Mouse (Mus musculus): ENCODE data around the gene 1700029F12Rik. TPM values are rescaled to one million over a fixed set of nuclear protein-coding genes. Genes with fewer than 3 reads are reported as not detected.

The 1700029F12Rik gene
- total and polyA plus RNA-seq, 3 experiments: not detected

- H3K79me2 ChIP-seq (ENCODE audit: control insufficient read depth, insufficient read depth, low read length, poor library complexity): no peaks in the 10 kb centered on the region
- H3K9ac ChIP-seq (ENCODE audit: control insufficient read depth, low read depth, low read length, poor library complexity, severe bottlenecking): no peak overlapping the region
- no peaks in the 10 kb centered on the region for H3K27me3 ChIP-seq (ENCODE audit: control insufficient read depth in 1 of 2, insufficient read depth in 2 of 2, low read length in 2 of 2)
- H3K36me3 ChIP-seq (ENCODE audit: control insufficient read depth in 1 of 2, insufficient read depth in 2 of 2, low read length in 2 of 2): peaks cover 0 to 2% of the 10 kb centered on the region in 2 experiments; a peak in 1 of 4 replicates
- H3K9me3 ChIP-seq (replicated peaks; ENCODE audit: insufficient read depth, low read length): no peaks in the 10 kb centered on the region
- H3K27ac ChIP-seq (ENCODE audit: control insufficient read depth, low read depth, low read length): no peak overlapping the region
- H3K4me1 ChIP-seq (ENCODE audit: control insufficient read depth in 1 of 2, insufficient read depth in 2 of 2, low read length in 2 of 2): peaks cover 0 to 2% of the 10 kb centered on the region in 2 experiments; a peak in 1 of 4 replicates
- no peak overlapping the region for H3K4me3 ChIP-seq (ENCODE audit: control insufficient read depth in 1 of 2, insufficient read depth in 1 of 2, low read depth in 2 of 2, low read length in 2 of 2)
- no peak for DNase-seq (ENCODE audit: low read depth, low spot score)
- TF ChIP-seq EP300 (IDR thresholded peaks at IDR 0.05; ENCODE audit: low read depth in 1 of 2, low read length in 2 of 2) (no peak), HCFC1 (IDR thresholded peaks at IDR 0.05; ENCODE audit: low read depth, low read length) (no peak), NRF1 (IDR thresholded peaks at IDR 0.05; ENCODE audit: insufficient read depth, low read depth, low read length, poor library complexity, severe bottlenecking) (no peak), RAD21 (IDR thresholded peaks at IDR 0.05; ENCODE audit: low read depth, low read length) (no peak)
These were observed 25.6 kb upstream of the 1700029F12Rik start for GRCm38 (mm10) chr13:97059746-97060145.

GRCm38 (mm10) chr13:97057817-97058216, 23.7 kb upstream of the 1700029F12Rik start:
- no peak overlapping the region for H3K9ac ChIP-seq (ENCODE audit: control insufficient read depth, low read depth, low read length, poor library complexity, severe bottlenecking)
- H3K27me3 ChIP-seq (ENCODE audit: control insufficient read depth in 1 of 2, insufficient read depth in 2 of 2, low read length in 2 of 2): no peaks in the 10 kb centered on the region; a peak in 1 of 4 replicates
- no peaks in the 10 kb centered on the region for H3K9me3 ChIP-seq (replicated peaks; ENCODE audit: insufficient read depth, low read length)
- DNase-seq (ENCODE audit: low read depth, low spot score): no peak
- H3K79me2 ChIP-seq (ENCODE audit: control insufficient read depth, insufficient read depth, low read length, poor library complexity): no peaks in the 10 kb centered on the region
- TF ChIP-seq CHD1 (IDR thresholded peaks at IDR 0.05; ENCODE audit: low read depth, low read length) (no peak), E2F4 (IDR thresholded peaks at IDR 0.05; ENCODE audit: borderline replicate concordance, low read depth, low read length) (no peak), ZKSCAN1 (IDR thresholded peaks at IDR 0.05; ENCODE audit: low read depth, low read length) (no peak)
- H3K4me3 ChIP-seq (ENCODE audit: control insufficient read depth in 1 of 2, insufficient read depth in 1 of 2, low read depth in 2 of 2, low read length in 2 of 2): no peak overlapping the region
- peaks cover 0 to 2% of the 10 kb centered on the region in 2 experiments; a peak in 1 of 4 replicates for H3K36me3 ChIP-seq (ENCODE audit: control insufficient read depth in 1 of 2, insufficient read depth in 2 of 2, low read length in 2 of 2)
- no peak overlapping the region for H3K27ac ChIP-seq (ENCODE audit: control insufficient read depth, low read depth, low read length)
- H3K4me1 ChIP-seq (ENCODE audit: control insufficient read depth in 1 of 2, insufficient read depth in 2 of 2, low read length in 2 of 2): peaks cover 0 to 2% of the 10 kb centered on the region in 2 experiments; a peak in 1 of 4 replicates

GRCm38 (mm10) chr13:97053844-97054243, 19.7 kb upstream of the 1700029F12Rik start:
- Histone ChIP-seq H3K27me3 (ENCODE audit: control insufficient read depth in 1 of 2, insufficient read depth in 2 of 2, low read length in 2 of 2) (no peaks in the 10 kb centered on the region; a peak in 1 of 4 replicates), H3K27ac (ENCODE audit: control insufficient read depth, low read depth, low read length) (no peak overlapping the region), H3K9ac (ENCODE audit: control insufficient read depth, low read depth, low read length, poor library complexity, severe bottlenecking) (no peak overlapping the region), H3K9me3 (replicated peaks; ENCODE audit: insufficient read depth, low read length) (no peaks in the 10 kb centered on the region), H3K36me3 (ENCODE audit: control insufficient read depth in 1 of 2, insufficient read depth in 2 of 2, low read length in 2 of 2) (peaks cover 0 to 2% of the 10 kb centered on the region in 2 experiments; a peak in 1 of 4 replicates), H3K4me1 (ENCODE audit: control insufficient read depth in 1 of 2, insufficient read depth in 2 of 2, low read length in 2 of 2) (peaks cover 0 to 2% of the 10 kb centered on the region in 2 experiments; a peak in 1 of 4 replicates), H3K79me2 (ENCODE audit: control insufficient read depth, insufficient read depth, low read length, poor library complexity) (no peaks in the 10 kb centered on the region), H3K4me3 (ENCODE audit: control insufficient read depth in 1 of 2, insufficient read depth in 1 of 2, low read depth in 2 of 2, low read length in 2 of 2) (no peak overlapping the region)
- no peak for DNase-seq (ENCODE audit: low read depth, low spot score)
- no peak for TF ChIP-seq CHD1 (IDR thresholded peaks at IDR 0.05; ENCODE audit: low read depth, low read length)
- no peak for TF ChIP-seq CHD2 (IDR thresholded peaks at IDR 0.05; ENCODE audit: low read length)
- TF ChIP-seq POLR2AphosphoS5 (IDR thresholded peaks at IDR 0.05; ENCODE audit: borderline replicate concordance, low read depth, low read length): no peak
- TF ChIP-seq MAFK (IDR thresholded peaks at IDR 0.05; ENCODE audit: borderline replicate concordance, low read depth, low read length): no peak
- no peak for TF ChIP-seq E2F4 (IDR thresholded peaks at IDR 0.05; ENCODE audit: borderline replicate concordance, low read depth, low read length)
- no peak for TF ChIP-seq MYC (IDR thresholded peaks at IDR 0.05; ENCODE audit: low read depth, low read length)
- TF ChIP-seq BHLHE40 (IDR thresholded peaks at IDR 0.05; ENCODE audit: borderline replicate concordance, low read depth, low read length): no peak
- no peak for TF ChIP-seq ELF1 (IDR thresholded peaks at IDR 0.05; ENCODE audit: low read depth, low read length)
- no peak for TF ChIP-seq USF2 (IDR thresholded peaks at IDR 0.05; ENCODE audit: borderline replicate concordance in 1 of 2, insufficient read depth in 1 of 2, low read depth in 1 of 2, low read length in 2 of 2)
- no peak for TF ChIP-seq RCOR1 (IDR thresholded peaks at IDR 0.05; ENCODE audit: low read depth, low read length)
- TF ChIP-seq KAT2A (conservative IDR thresholded peaks at IDR 0.05; ENCODE audit: low read depth, low read length): no peak
- TF ChIP-seq MEF2A (IDR thresholded peaks at IDR 0.05; ENCODE audit: extremely low read depth, insufficient replicate concordance, low read depth, low read length, poor library complexity, severe bottlenecking): no peak
- TF ChIP-seq NRF1 (IDR thresholded peaks at IDR 0.05; ENCODE audit: insufficient read depth, low read depth, low read length, poor library complexity, severe bottlenecking): no peak

All from MEL (cell line).